Mouse (Mus musculus) embryonic facial prominence, embryonic 14.5 days (tissue): ENCODE measurements around the gene Btbd35f10. TPM values are rescaled to one million over a fixed set of nuclear protein-coding genes. Genes with fewer than 3 reads are reported as not detected.
"Not testable (repeated sequence)": the region's sequence is repeated elsewhere in the genome, so short reads cannot be mapped to it uniquely, and the experiment has no call there.

Source experiments
- ATAC-seq: fragments of 200-750 bp; cut with Nextera tagmentation; 2 replicates; pipeline ENCODE4 v1.8.0; 2017; ENCODE audit warnings: low read depth, moderate number of reproducible peaks, moderate TSS enrichment
- DNase-seq: peaks from one replicate; pipeline ENCODE4 v3.0.0-alpha.2; 2015; ENCODE audit warnings: low spot score
- H3K27ac ChIP-seq: fragments of 300-500 bp; sonication (generic); replicated peaks from 2 replicates; pipeline ENCODE4 v1.5.1; 2014; ENCODE audit warnings: low read depth, mild to moderate bottlenecking, low read length, moderate library complexity
- H3K27me3 ChIP-seq: fragments of 300-500 bp; sonication (generic); replicated peaks from 2 replicates; pipeline ENCODE4 v1.6.1; 2014; ENCODE audit warnings: low read length; ENCODE audit not compliant: control insufficient read depth, insufficient read depth
- H3K36me3 ChIP-seq: fragments of 300-500 bp; sonication (generic); 2 replicates; pipeline ENCODE4 v1.6.1; 2014; ENCODE audit warnings: low read length, mixed read lengths; ENCODE audit not compliant: control insufficient read depth, insufficient read depth
- H3K4me1 ChIP-seq: fragments of 300-500 bp; sonication (generic); 2 replicates; pipeline ENCODE4 v1.6.1; 2014; ENCODE audit warnings: antibody characterized with exemption, low read length; ENCODE audit not compliant: control insufficient read depth, insufficient read depth
- H3K4me2 ChIP-seq: fragments of 300-500 bp; sonication (generic); 2 replicates; pipeline ENCODE4 v1.6.1; 2014; ENCODE audit warnings: low read depth, mild to moderate bottlenecking, low read length, moderate library complexity, mixed read lengths
- H3K4me3 ChIP-seq: fragments of 300-500 bp; sonication (generic); 2 replicates; pipeline ENCODE4 v1.5.1; 2014; ENCODE audit warnings: low read depth, mild to moderate bottlenecking, low read length
- H3K9ac ChIP-seq: fragments of 300-500 bp; sonication (generic); 2 replicates; pipeline ENCODE4 v1.6.1; 2014; ENCODE audit warnings: low read depth, mild to moderate bottlenecking, low read length, moderate library complexity, mixed read lengths
- H3K9me3 ChIP-seq: fragments of 300-500 bp; sonication (generic); 2 replicates; pipeline ENCODE4 v1.6.1; 2016; ENCODE audit warnings: low read length; ENCODE audit not compliant: control insufficient read depth
- WGBS: fragments of 180-500 bp; shearing (Covaris S2); extraction: QIAGEN DNeasy Blood & Tissue Kit; methylation state at CpG from one replicate; pipeline ENCODE4 v1.1.7; 2014; 5-methylcytosine and 5-hydroxymethylcytosine counted together
- polyA plus RNA-seq: library from polyadenylated mRNA; unstranded; fragments of >200 nt; fragmentation: Nextera tagmentation; extraction: Ambion mirVana; gene quantifications from 2 replicates; pipeline ENCODE4 v1.2.1, GENCODE M21; 2014

Btbd35f10 gene
- polyA plus RNA-seq, result not detected in 2 replicates

DNA sequence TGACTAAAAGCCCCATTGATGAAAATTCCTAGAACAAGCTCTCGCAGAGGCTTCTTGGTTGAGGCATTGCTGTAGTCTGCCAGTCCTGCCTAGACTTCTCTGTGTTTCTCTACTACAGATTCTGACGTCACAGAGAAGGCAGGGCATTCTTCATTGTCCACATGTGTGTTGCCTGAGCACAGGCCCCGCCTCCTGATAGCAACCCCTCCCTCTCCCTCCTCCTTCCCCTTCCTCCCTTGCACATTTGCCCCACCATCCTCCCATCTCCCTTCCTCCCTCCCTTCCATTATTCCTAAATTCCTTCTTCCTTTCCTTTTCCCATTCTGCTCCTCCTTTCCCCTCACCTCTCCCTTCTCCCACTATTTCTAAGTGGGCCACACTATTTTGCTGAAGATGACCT, at the start of gene Btbd35f10:
Btbd35f10 (minus strand) TSS at position 101 of the 400 bp plus-strand sequence.
- not testable (repeated sequence) for ATAC-seq, H3K27me3 ChIP-seq, H3K4me2 ChIP-seq, H3K4me1 ChIP-seq, H3K27ac ChIP-seq, H3K9ac ChIP-seq, H3K9me3 ChIP-seq, DNase-seq, H3K36me3 ChIP-seq, H3K4me3 ChIP-seq
- WGBS, result no CpG with 5 or more reads among the region's 3 CpGs

Other genes with a start within 250 kb of the Btbd35f10 start
- gene Btbd35f18, start 52.7 kb downstream of the Btbd35f10 start, polyA plus RNA-seq, result not detected in 2 replicates
- gene Btbd35f16, start 204.1 kb upstream of the Btbd35f10 start, polyA plus RNA-seq, result not detected in 2 replicates